ENCODE assay signal across 13 mouse cellular contexts in the genomic region with DNA sequence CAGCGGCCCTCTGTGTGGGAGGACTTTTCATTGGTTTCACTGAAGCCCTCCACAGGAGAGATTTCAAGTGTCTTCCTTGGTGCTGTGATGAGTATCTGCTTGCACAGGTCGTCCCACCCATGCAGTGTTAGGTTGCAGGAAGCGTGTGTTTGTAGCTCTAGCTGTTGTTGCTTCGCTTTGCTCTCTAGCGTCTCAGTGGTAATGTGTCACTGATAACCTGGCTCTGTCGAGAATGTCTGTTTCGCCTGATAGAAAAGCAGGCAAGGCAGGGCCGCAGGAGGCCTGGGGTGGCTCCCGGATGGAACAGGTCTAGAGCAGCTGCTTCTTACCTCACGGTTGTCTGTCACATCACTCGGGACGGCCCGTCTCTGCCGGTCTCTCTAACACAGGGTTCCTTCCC. TPM values are rescaled to one million over a fixed set of nuclear protein-coding genes. Genes with fewer than 3 reads are reported as not detected.
DNase-seq lines count a peak whose midpoint lies in the region; ATAC-seq and TF ChIP-seq lines count a peak whose summit lies in the region.
"Had no signal": no experiment of that assay in that cellular context is flagged by ENCODE, and none has a peak within 500 bp of the region (broad histone marks: within the 10 kb centered on the region; RNA-seq: fewer than 3 reads in every experiment).

No protein-coding gene starts in this region.

- no peak overlapping the region for H3K27ac ChIP-seq in kidney, postnatal 0 days
- peak overlapping the region; percentile 99 for H3K27ac ChIP-seq in liver, embryonic 15.5 days (replicated peaks)
- no peak overlapping the region for H3K27ac ChIP-seq in stomach, embryonic 16.5 days (ENCODE audit: low read length)
- H3K27ac ChIP-seq: heart, adult 2 months; hindbrain, embryonic 13.5 days; limb, embryonic 15.5 days had no signal

- no peak for TF ChIP-seq CTCF in kidney, postnatal 0 days (IDR thresholded peaks at IDR 0.05; ENCODE audit: low read depth)

- H3K9me3 ChIP-seq in kidney, postnatal 0 days (replicated peaks; ENCODE audit: low read length), result no peaks in the 10 kb centered on the region
- H3K9me3 ChIP-seq in erythroblast, embryonic 14.5 days (ENCODE audit: control insufficient read depth, low read length), result no peaks in the 10 kb centered on the region
- H3K9me3 ChIP-seq in liver, embryonic 15.5 days (replicated peaks), result no peaks in the 10 kb centered on the region
- no peaks in the 10 kb centered on the region for H3K9me3 ChIP-seq in stomach, embryonic 16.5 days (replicated peaks; ENCODE audit: control insufficient read depth, low read length)
- H3K9me3 ChIP-seq: hindbrain, embryonic 13.5 days; limb, embryonic 15.5 days had no signal

- H3K4me2 ChIP-seq in kidney, postnatal 0 days (ENCODE audit: low read length), result no peak overlapping the region
- peak overlapping the region; percentile 80 for H3K4me2 ChIP-seq in liver, embryonic 15.5 days
- H3K4me2 ChIP-seq in stomach, embryonic 16.5 days (ENCODE audit: low read depth, low read length), result no peak overlapping the region
- H3K4me2 ChIP-seq: hindbrain, embryonic 13.5 days; limb, embryonic 15.5 days had no signal

- no peak overlapping the region for H3K4me3 ChIP-seq in kidney, postnatal 0 days (replicated peaks; ENCODE audit: low read depth, low read length)
- H3K4me3 ChIP-seq in erythroblast, embryonic 14.5 days (replicated peaks), result peak overlapping the region; percentile 69
- H3K4me3 ChIP-seq in liver, embryonic 15.5 days (replicated peaks), result peak overlapping the region; percentile 59
- no peak overlapping the region for H3K4me3 ChIP-seq in stomach, embryonic 16.5 days (replicated peaks; ENCODE audit: low read length)
- H3K4me3 ChIP-seq: heart, adult 2 months; hindbrain, embryonic 13.5 days; limb, embryonic 15.5 days; myocyte had no signal

- H3K9ac ChIP-seq in kidney, postnatal 0 days (ENCODE audit: low read depth, low read length), result no peak overlapping the region
- peak overlapping the region; percentile 69 for H3K9ac ChIP-seq in liver, embryonic 15.5 days
- no peak overlapping the region for H3K9ac ChIP-seq in stomach, embryonic 16.5 days (ENCODE audit: low read length)
- H3K9ac ChIP-seq: hindbrain, embryonic 13.5 days; limb, embryonic 15.5 days had no signal

- no peaks in the 10 kb centered on the region for H3K4me1 ChIP-seq in kidney, postnatal 0 days (replicated peaks; ENCODE audit: insufficient read depth, low read length)
- H3K4me1 ChIP-seq in erythroblast, embryonic 14.5 days (ENCODE audit: control insufficient read depth), result peaks cover 100% of the 10 kb centered on the region
- H3K4me1 ChIP-seq in liver, embryonic 15.5 days (replicated peaks), result peaks cover 100% of the 10 kb centered on the region
- H3K4me1 ChIP-seq in stomach, embryonic 16.5 days (ENCODE audit: control insufficient read depth, insufficient read depth, low read length), result no peaks in the 10 kb centered on the region
- H3K4me1 ChIP-seq: hindbrain, embryonic 13.5 days; limb, embryonic 15.5 days had no signal

- peak; percentile 52 for DNase-seq in kidney, postnatal 0 days (ENCODE audit: low spot score)
- DNase-seq in kidney, postnatal 14 days, result no peak
- DNase-seq in thymus, postnatal 4 days, result no peak
- DNase-seq in T-cell, adult 2 months (ENCODE audit: low spot score), result no peak
- DNase-seq: cerebellum, postnatal 10 days; heart, adult 2 months; kidney, postnatal 10 days had no signal

- 58% methylated on average over 14 of the region's 14 CpGs for WGBS in kidney, postnatal 0 days
- WGBS in liver, embryonic 15.5 days (ENCODE audit: insufficient replicate concordance), result 22% methylated on average over 14 of the region's 14 CpGs
- WGBS in stomach, embryonic 16.5 days, result 77% methylated on average over 14 of the region's 14 CpGs

- H3K27me3 ChIP-seq in kidney, postnatal 0 days (ENCODE audit: insufficient read depth, low read length), result no peaks in the 10 kb centered on the region
- no peaks in the 10 kb centered on the region for H3K27me3 ChIP-seq in erythroblast, embryonic 14.5 days (ENCODE audit: control insufficient read depth)
- H3K27me3 ChIP-seq in liver, embryonic 15.5 days, result no peaks in the 10 kb centered on the region
- no peaks in the 10 kb centered on the region for H3K27me3 ChIP-seq in stomach, embryonic 16.5 days (ENCODE audit: control insufficient read depth, insufficient read depth, low read length)
- H3K27me3 ChIP-seq: hindbrain, embryonic 13.5 days; limb, embryonic 15.5 days had no signal

- no peak for ATAC-seq in kidney, postnatal 0 days (replicated peaks; ENCODE audit: low FRiP score, low read depth)
- peak; percentile 91 for ATAC-seq in liver, embryonic 15.5 days (ENCODE audit: insufficient read depth)
- peak; percentile 67 for ATAC-seq in stomach, embryonic 16.5 days (ENCODE audit: insufficient read depth, low FRiP score)

- peaks cover 44% of the 10 kb centered on the region for H3K36me3 ChIP-seq in kidney, postnatal 0 days (ENCODE audit: insufficient read depth, low read length)
- H3K36me3 ChIP-seq in erythroblast, embryonic 14.5 days (ENCODE audit: control insufficient read depth), result peaks cover 100% of the 10 kb centered on the region
- H3K36me3 ChIP-seq in liver, embryonic 15.5 days (replicated peaks), result peaks cover 100% of the 10 kb centered on the region
- peaks cover 24% of the 10 kb centered on the region for H3K36me3 ChIP-seq in stomach, embryonic 16.5 days (ENCODE audit: control insufficient read depth, insufficient read depth, low read length)

RNA-seq across cellular contexts. Expression of a gene that starts 28.2 kb away (rescaled TPM):
- polyA plus RNA-seq in kidney, postnatal 0 days (2015; fragmentation: Nextera tagmentation; extraction: Ambion mirVana), result 7.1 and 8.3 TPM in 2 replicates
- polyA plus RNA-seq in erythroblast, embryonic 14.5 days (2012), result 88.3 and 88.4 TPM in 2 replicates
- polyA plus RNA-seq in liver, embryonic 15.5 days (2015; fragmentation: Nextera tagmentation; extraction: Ambion mirVana), result 74.7 and 78.4 TPM in 2 replicates
- polyA plus RNA-seq in stomach, embryonic 16.5 days (2015; fragmentation: Nextera tagmentation; extraction: Ambion mirVana), result 8.2 and 10.5 TPM in 2 replicates

RNA-seq across cellular contexts. Expression of a gene that starts 29.1 kb away (rescaled TPM):
- not detected in 2 replicates for polyA plus RNA-seq in kidney, postnatal 0 days (2015; fragmentation: Nextera tagmentation; extraction: Ambion mirVana)
- not detected in 2 replicates for polyA plus RNA-seq in erythroblast, embryonic 14.5 days (2012)
- polyA plus RNA-seq in liver, embryonic 15.5 days (2015; fragmentation: Nextera tagmentation; extraction: Ambion mirVana), result 0.06 and 0.13 TPM in 2 replicates
- polyA plus RNA-seq in stomach, embryonic 16.5 days (2015; fragmentation: Nextera tagmentation; extraction: Ambion mirVana), result 1.2 and 3.0 TPM in 2 replicates
- polyA plus RNA-seq: hindbrain, embryonic 13.5 days; myocyte had no signal

Comparison
In these comparisons a context has a peak if more than half of its experiments do, and no peak if none do; other contexts are left out.
1. H3K4me3 ChIP-seq: peak in erythroblast, embryonic 14.5 days (single experiment) and liver, embryonic 15.5 days (single experiment); none in kidney, postnatal 0 days (single experiment) and stomach, embryonic 16.5 days (single experiment).